Mouse (Mus musculus): ENCODE data around the gene Tas1r1. TPM values are rescaled to one million over a fixed set of nuclear protein-coding genes. Genes with fewer than 3 reads are reported as not detected.
"Not testable (repeated sequence)": the region's sequence is repeated elsewhere in the genome, so short reads cannot be mapped to it uniquely, and the experiment has no call there.

The Tas1r1 gene
- polyA plus RNA-seq, 1 experiment from 2014 or later: 0.66 TPM

GRCm38 (mm10) chr4:152036464-152036863 lies 1.9 kb downstream of the Tas1r1 start:
- not testable (repeated sequence) for H3K4me1 ChIP-seq (ENCODE audit: control insufficient read depth, insufficient read depth, low read length); H3K4me3 ChIP-seq (ENCODE audit: low read depth, low read length); H3K9me3 ChIP-seq (ENCODE audit: control insufficient read depth, low read length); H3K27ac ChIP-seq (ENCODE audit: low read depth, low read length); H3K9ac ChIP-seq (ENCODE audit: low read length); H3K27me3 ChIP-seq (ENCODE audit: control insufficient read depth, insufficient read depth, low read length); H3K36me3 ChIP-seq (ENCODE audit: control insufficient read depth, insufficient read depth, low read length); DNase-seq (ENCODE audit: low spot score); ATAC-seq (ENCODE audit: insufficient read depth, low FRiP score, low TSS enrichment); H3K4me2 ChIP-seq (ENCODE audit: low read depth)
- WGBS: 87% methylated on average over 6 of the region's 6 CpGs

- ATAC-seq (ENCODE audit: insufficient read depth, low FRiP score, low TSS enrichment) (no peak), DNase-seq (ENCODE audit: low spot score) (no peak)
- H3K4me1 ChIP-seq (ENCODE audit: control insufficient read depth, insufficient read depth, low read length): peaks cover 8% of the 10 kb centered on the region
- H3K36me3 ChIP-seq (ENCODE audit: control insufficient read depth, insufficient read depth, low read length): no peaks in the 10 kb centered on the region
- H3K9ac ChIP-seq (ENCODE audit: low read length): no peak overlapping the region
- no peak overlapping the region for H3K27ac ChIP-seq (ENCODE audit: low read depth, low read length)
- no peaks in the 10 kb centered on the region for H3K27me3 ChIP-seq (ENCODE audit: control insufficient read depth, insufficient read depth, low read length)
- H3K9me3 ChIP-seq (ENCODE audit: control insufficient read depth, low read length): no peaks in the 10 kb centered on the region
- 90% methylated on average over 13 of the region's 13 CpGs for WGBS
- no peak overlapping the region for H3K4me2 ChIP-seq (ENCODE audit: low read depth)
- H3K4me3 ChIP-seq (ENCODE audit: low read depth, low read length): no peak overlapping the region
These were observed 5.4 kb downstream of the Tas1r1 start for GRCm38 (mm10) chr4:152032922-152033321.

- no peak overlapping the region for H3K4me2 ChIP-seq (ENCODE audit: low read depth)
- H3K9ac ChIP-seq (ENCODE audit: low read length): no peak overlapping the region
- no peak for ATAC-seq (ENCODE audit: insufficient read depth, low FRiP score, low TSS enrichment)
- no peak overlapping the region for H3K27ac ChIP-seq (ENCODE audit: low read depth, low read length)
- H3K9me3 ChIP-seq (ENCODE audit: control insufficient read depth, low read length): no peaks in the 10 kb centered on the region
- H3K4me3 ChIP-seq (ENCODE audit: low read depth, low read length): no peak overlapping the region
- no peaks in the 10 kb centered on the region for H3K36me3 ChIP-seq (ENCODE audit: control insufficient read depth, insufficient read depth, low read length)
- no peaks in the 10 kb centered on the region for H3K27me3 ChIP-seq (ENCODE audit: control insufficient read depth, insufficient read depth, low read length)
- peaks cover 26% of the 10 kb centered on the region for H3K4me1 ChIP-seq (ENCODE audit: control insufficient read depth, insufficient read depth, low read length)
- no peak for DNase-seq (ENCODE audit: low spot score)
- WGBS: 85% methylated on average over 4 of the region's 4 CpGs
These were observed 8.4 kb downstream of the Tas1r1 start for GRCm38 (mm10) chr4:152029997-152030396.

GRCm38 (mm10) chr4:152029087-152029486 lies 9.3 kb downstream of the Tas1r1 start:
- Histone ChIP-seq H3K27ac (ENCODE audit: low read depth, low read length) (no peak overlapping the region), H3K4me1 (ENCODE audit: control insufficient read depth, insufficient read depth, low read length) (peaks cover 26% of the 10 kb centered on the region), H3K36me3 (ENCODE audit: control insufficient read depth, insufficient read depth, low read length) (no peaks in the 10 kb centered on the region), H3K4me3 (ENCODE audit: low read depth, low read length) (no peak overlapping the region), H3K9me3 (ENCODE audit: control insufficient read depth, low read length) (no peaks in the 10 kb centered on the region), H3K4me2 (ENCODE audit: low read depth) (no peak overlapping the region), H3K27me3 (ENCODE audit: control insufficient read depth, insufficient read depth, low read length) (no peaks in the 10 kb centered on the region), H3K9ac (ENCODE audit: low read length) (no peak overlapping the region)
- ATAC-seq (ENCODE audit: insufficient read depth, low FRiP score, low TSS enrichment) (no peak), DNase-seq (ENCODE audit: low spot score) (no peak)
- WGBS: 43% methylated on average over 5 of the region's 5 CpGs

- Histone ChIP-seq H3K4me2 (ENCODE audit: low read depth) (peak overlapping the region; percentile 94), H3K4me1 (ENCODE audit: control insufficient read depth, insufficient read depth, low read length) (peaks cover 26% of the 10 kb centered on the region), H3K27me3 (ENCODE audit: control insufficient read depth, insufficient read depth, low read length) (no peaks in the 10 kb centered on the region), H3K9me3 (ENCODE audit: control insufficient read depth, low read length) (no peaks in the 10 kb centered on the region), H3K36me3 (ENCODE audit: control insufficient read depth, insufficient read depth, low read length) (no peaks in the 10 kb centered on the region), H3K27ac (ENCODE audit: low read depth, low read length) (no peak overlapping the region), H3K4me3 (ENCODE audit: low read depth, low read length) (peak overlapping the region; percentile 62), H3K9ac (ENCODE audit: low read length) (no peak overlapping the region)
- WGBS: 59% methylated on average over 15 of the region's 15 CpGs
- ATAC-seq (ENCODE audit: insufficient read depth, low FRiP score, low TSS enrichment) (no peak), DNase-seq (ENCODE audit: low spot score) (no peak)
These were observed 9.9 kb downstream of the Tas1r1 start for GRCm38 (mm10) chr4:152028456-152028855.

- peak; percentile 98 for DNase-seq (ENCODE audit: low spot score)
- Histone ChIP-seq H3K4me3 (ENCODE audit: low read depth, low read length) (peak within 1 kb of the TSS; percentile 62), H3K27ac (ENCODE audit: low read depth, low read length) (no peak within 1 kb of the TSS), H3K4me2 (ENCODE audit: low read depth) (peak within 1 kb of the TSS; percentile 94), H3K36me3 (ENCODE audit: control insufficient read depth, insufficient read depth, low read length) (no peaks in the 10 kb centered on the region; the same call in 1 of the 2 replicates), H3K9me3 (ENCODE audit: control insufficient read depth, low read length) (no peaks in the 10 kb centered on the region), H3K27me3 (ENCODE audit: control insufficient read depth, insufficient read depth, low read length) (no peaks in the 10 kb centered on the region), H3K9ac (ENCODE audit: low read length) (peak within 1 kb of the TSS; percentile 57), H3K4me1 (ENCODE audit: control insufficient read depth, insufficient read depth, low read length) (peaks cover 26% of the 10 kb centered on the region)
- ATAC-seq (ENCODE audit: insufficient read depth, low FRiP score, low TSS enrichment): peak; percentile 99
- WGBS: under 1% methylated on average over 34 of the region's 35 CpGs
These were observed 10.8 kb downstream of the Tas1r1 start, which contains the start of gene Zbtb48 for GRCm38 (mm10) chr4:152027524-152027923. Gene Zbtb48, minus strand, starts transcription at chr4:152027671.

- Histone ChIP-seq H3K9me3 (ENCODE audit: control insufficient read depth, low read length) (no peaks in the 10 kb centered on the region), H3K4me3 (ENCODE audit: low read depth, low read length) (peak overlapping the region; percentile 62), H3K27me3 (ENCODE audit: control insufficient read depth, insufficient read depth, low read length) (no peaks in the 10 kb centered on the region), H3K4me2 (ENCODE audit: low read depth) (peak overlapping the region; percentile 94), H3K36me3 (ENCODE audit: control insufficient read depth, insufficient read depth, low read length) (no peaks in the 10 kb centered on the region; the same call in none of the 2 replicates), H3K9ac (ENCODE audit: low read length) (peak overlapping the region; percentile 52), H3K4me1 (ENCODE audit: control insufficient read depth, insufficient read depth, low read length) (peaks cover 26% of the 10 kb centered on the region), H3K27ac (ENCODE audit: low read depth, low read length) (no peak overlapping the region)
- 3% methylated on average over 31 of the region's 41 CpGs for WGBS
- DNase-seq (ENCODE audit: low spot score): no peak
- peak; percentile 59 for ATAC-seq (ENCODE audit: insufficient read depth, low FRiP score, low TSS enrichment)
These were observed 11.4 kb downstream of the Tas1r1 start for GRCm38 (mm10) chr4:152026751-152027508.

GRCm38 (mm10) chr4:152024525-152024924 lies 13.8 kb downstream of the Tas1r1 start:
- no peak overlapping the region for H3K4me3 ChIP-seq (ENCODE audit: low read depth, low read length)
- no peak overlapping the region for H3K4me2 ChIP-seq (ENCODE audit: low read depth)
- WGBS: 92% methylated on average over 11 of the region's 11 CpGs
- no peaks in the 10 kb centered on the region; the same call in 1 of the 2 replicates for H3K9me3 ChIP-seq (ENCODE audit: control insufficient read depth, low read length)
- H3K9ac ChIP-seq (ENCODE audit: low read length): no peak overlapping the region
- peaks cover 26% of the 10 kb centered on the region for H3K4me1 ChIP-seq (ENCODE audit: control insufficient read depth, insufficient read depth, low read length)
- no peaks in the 10 kb centered on the region for H3K27me3 ChIP-seq (ENCODE audit: control insufficient read depth, insufficient read depth, low read length)
- ATAC-seq (ENCODE audit: insufficient read depth, low FRiP score, low TSS enrichment) (no peak), DNase-seq (ENCODE audit: low spot score) (no peak)
- H3K36me3 ChIP-seq (ENCODE audit: control insufficient read depth, insufficient read depth, low read length): peaks cover 15% of the 10 kb centered on the region
- no peak overlapping the region for H3K27ac ChIP-seq (ENCODE audit: low read depth, low read length)

- Histone ChIP-seq H3K36me3 (ENCODE audit: control insufficient read depth, insufficient read depth, low read length) (peaks cover 17% of the 10 kb centered on the region), H3K4me1 (ENCODE audit: control insufficient read depth, insufficient read depth, low read length) (peaks cover 17% of the 10 kb centered on the region), H3K4me2 (ENCODE audit: low read depth) (no peak overlapping the region), H3K27ac (ENCODE audit: low read depth, low read length) (no peak overlapping the region), H3K4me3 (ENCODE audit: low read depth, low read length) (no peak overlapping the region), H3K9me3 (ENCODE audit: control insufficient read depth, low read length) (no peaks in the 10 kb centered on the region; the same call in 1 of the 2 replicates), H3K9ac (ENCODE audit: low read length) (no peak overlapping the region), H3K27me3 (ENCODE audit: control insufficient read depth, insufficient read depth, low read length) (no peaks in the 10 kb centered on the region)
- DNase-seq (ENCODE audit: low spot score) (no peak), ATAC-seq (ENCODE audit: insufficient read depth, low FRiP score, low TSS enrichment) (no peak)
- WGBS: 90% methylated on average over 8 of the region's 8 CpGs
These were observed 15.9 kb downstream of the Tas1r1 start for GRCm38 (mm10) chr4:152022506-152022905.
